Mouse (Mus musculus): ENCODE data around the gene Fam171a2. TPM values are rescaled to one million over a fixed set of nuclear protein-coding genes. Genes with fewer than 3 reads are reported as not detected.

Gene Fam171a2
- polyA plus RNA-seq, 1 experiment from 2014 or later, result 3.0 TPM

GRCm38 (mm10) chr11:102403657-102404056, 43.8 kb downstream of the Fam171a2 start:
- H3K27me3 ChIP-seq (ENCODE audit: low read depth, poor library complexity, severe bottlenecking), result peaks cover 40% of the 10 kb centered on the region
- WGBS, result 95% methylated on average over 11 of the region's 11 CpGs
- no peaks in the 10 kb centered on the region for H3K9me3 ChIP-seq (replicated peaks)
- no peak overlapping the region for H3K27ac ChIP-seq (replicated peaks)
- DNase-seq (ENCODE audit: low spot score), result no peak
- H3K4me1 ChIP-seq, result peaks cover 69% of the 10 kb centered on the region
- H3K36me3 ChIP-seq, result peaks cover 58% of the 10 kb centered on the region
- no peak overlapping the region; the same call in 1 of the 2 replicates for H3K4me3 ChIP-seq

DNA sequence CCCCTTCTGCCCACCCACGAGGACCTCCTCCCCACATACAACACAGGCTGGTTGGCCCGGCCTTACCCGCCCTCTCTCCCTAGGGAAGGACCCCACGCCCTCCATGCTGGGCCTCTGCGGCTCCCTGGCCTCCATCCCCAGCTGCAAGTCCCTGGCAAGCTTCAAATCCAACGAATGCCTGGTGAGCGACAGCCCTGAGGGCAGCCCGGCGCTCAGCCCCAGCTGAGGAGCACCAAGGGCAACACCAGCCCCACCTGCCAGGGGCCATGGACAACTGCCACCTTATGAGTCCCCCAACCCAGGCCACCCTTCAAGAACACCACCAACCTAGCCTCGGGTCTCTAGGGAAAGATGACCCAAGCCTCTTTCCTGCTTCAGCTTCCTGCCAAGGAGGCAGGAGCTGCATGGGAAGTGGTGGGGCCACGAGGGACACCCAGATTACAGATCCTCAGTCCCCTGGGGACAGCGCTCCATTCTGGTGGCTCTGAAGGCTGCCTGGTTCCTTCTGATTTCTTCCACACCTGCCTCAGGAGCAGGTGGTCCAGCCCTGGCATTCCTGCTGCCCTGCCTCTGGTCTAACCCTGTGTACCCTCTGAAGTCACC, 45.5 kb downstream of the Fam171a2 start:
- Histone ChIP-seq H3K27ac (replicated peaks) (no peak overlapping the region), H3K4me1 (peaks cover 69% of the 10 kb centered on the region), H3K27me3 (ENCODE audit: low read depth, poor library complexity, severe bottlenecking) (peaks cover 57% of the 10 kb centered on the region)

DNA sequence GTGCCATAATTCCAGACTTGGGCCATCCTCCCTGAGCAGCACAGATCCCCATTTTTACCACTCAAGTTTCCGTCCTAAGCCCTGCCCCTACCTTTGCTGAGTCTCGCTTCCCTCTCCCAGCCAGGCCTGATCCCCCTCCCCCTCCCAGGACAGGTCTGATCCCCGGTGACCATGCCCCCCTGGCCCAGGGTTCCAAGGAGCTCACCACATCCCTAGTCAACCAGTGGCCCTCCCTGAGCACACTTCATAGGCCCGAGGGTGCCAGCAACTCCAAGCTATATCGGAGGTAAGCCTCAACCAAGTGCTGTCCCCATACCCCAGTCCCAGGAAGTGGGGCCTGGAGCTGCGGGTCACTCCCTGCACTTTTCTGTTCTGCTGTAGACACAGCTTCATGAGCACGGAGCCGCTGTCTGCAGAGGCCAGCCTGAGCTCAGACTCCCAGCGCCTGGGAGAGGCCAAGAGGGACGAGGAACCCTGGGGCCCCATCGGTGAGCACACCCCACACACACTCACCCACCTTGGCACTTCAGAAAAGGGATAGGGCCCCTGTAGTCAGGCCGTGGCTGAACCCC, 46.9 kb downstream of the Fam171a2 start:
- peaks cover 62% of the 10 kb centered on the region for H3K27me3 ChIP-seq (ENCODE audit: low read depth, poor library complexity, severe bottlenecking)
- WGBS, result 24% methylated on average over 12 of the region's 12 CpGs
- DNase-seq (ENCODE audit: low spot score), result no peak
- H3K4me3 ChIP-seq, result peak overlapping the region; percentile 9; the same call in 1 of the 2 replicates
- no peak overlapping the region for H3K27ac ChIP-seq (replicated peaks)
- no peaks in the 10 kb centered on the region for H3K9me3 ChIP-seq (replicated peaks)
- peaks cover 65% of the 10 kb centered on the region for H3K36me3 ChIP-seq
- H3K4me1 ChIP-seq, result peaks cover 69% of the 10 kb centered on the region

More for the DNA sequence above, 45.5 kb downstream of the Fam171a2 start:
- H3K4me3 ChIP-seq, result no peak overlapping the region
- DNase-seq (ENCODE audit: low spot score), result no peak
- peaks cover 66% of the 10 kb centered on the region for H3K36me3 ChIP-seq
- 62% methylated on average over 12 of the region's 12 CpGs for WGBS
- H3K9me3 ChIP-seq (replicated peaks), result no peaks in the 10 kb centered on the region

- H3K9me3 ChIP-seq (replicated peaks), result no peaks in the 10 kb centered on the region
- H3K4me3 ChIP-seq, result peak overlapping the region; percentile 43
- H3K36me3 ChIP-seq, result peaks cover 57% of the 10 kb centered on the region
- H3K4me1 ChIP-seq, result peaks cover 69% of the 10 kb centered on the region
- H3K27ac ChIP-seq (replicated peaks), result peak overlapping the region; percentile 28; the same call in 1 of the 2 replicates
- DNase-seq (ENCODE audit: low spot score), result peak; percentile 48
- WGBS, result 2% methylated on average over 34 of the region's 34 CpGs
- H3K27me3 ChIP-seq (ENCODE audit: low read depth, poor library complexity, severe bottlenecking), result peaks cover 71% of the 10 kb centered on the region
Measured at GRCm38 (mm10) chr11:102399610-102400072, 47.8 kb downstream of the Fam171a2 start.

GRCm38 (mm10) chr11:102399107-102399506, 48.4 kb downstream of the Fam171a2 start:
- H3K27me3 ChIP-seq (ENCODE audit: low read depth, poor library complexity, severe bottlenecking), result peaks cover 76% of the 10 kb centered on the region
- H3K36me3 ChIP-seq, result peaks cover 52% of the 10 kb centered on the region
- peak overlapping the region; percentile 43 for H3K4me3 ChIP-seq
- 17% methylated on average over 15 of the region's 15 CpGs for WGBS
- peaks cover 69% of the 10 kb centered on the region for H3K4me1 ChIP-seq
- H3K9me3 ChIP-seq (replicated peaks), result no peaks in the 10 kb centered on the region
- no peak overlapping the region for H3K27ac ChIP-seq (replicated peaks)
- no peak for DNase-seq (ENCODE audit: low spot score)

GRCm38 (mm10) chr11:102398007-102398825, 49.3 kb downstream of the Fam171a2 start:
- Histone ChIP-seq H3K36me3 (peaks cover 43% of the 10 kb centered on the region), H3K27me3 (ENCODE audit: low read depth, poor library complexity, severe bottlenecking) (peaks cover 79% of the 10 kb centered on the region), H3K27ac (replicated peaks) (no peak overlapping the region), H3K4me1 (peaks cover 78% of the 10 kb centered on the region), H3K9me3 (replicated peaks) (no peaks in the 10 kb centered on the region), H3K4me3 (no peak overlapping the region)
- 86% methylated on average over 20 of the region's 20 CpGs for WGBS
- no peak for DNase-seq (ENCODE audit: low spot score)

DNA sequence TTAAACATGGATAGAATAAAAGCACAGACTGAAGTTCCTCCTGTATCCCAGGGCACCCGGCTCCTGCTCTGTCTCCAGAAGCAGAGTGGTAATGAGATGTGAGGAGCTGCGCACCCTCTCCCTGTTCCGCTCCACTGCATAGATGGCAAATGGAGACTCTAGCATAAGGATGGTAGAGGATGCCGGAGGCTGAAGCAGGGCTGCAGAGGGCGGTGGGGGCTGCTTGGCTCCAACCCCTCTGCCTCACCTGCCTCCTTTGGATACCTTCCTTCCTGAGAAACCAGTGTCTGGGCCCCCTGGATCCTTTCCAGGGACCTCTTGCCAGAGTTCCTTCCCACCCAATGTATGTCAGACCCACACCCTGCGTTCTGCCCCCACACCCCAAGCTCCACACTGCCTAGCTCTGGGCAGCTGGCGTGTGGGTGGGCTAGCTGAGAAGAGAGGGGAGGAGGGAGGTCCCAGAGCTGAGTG, 50.8 kb downstream of the Fam171a2 start:
- Histone ChIP-seq H3K27me3 (ENCODE audit: low read depth, poor library complexity, severe bottlenecking) (peaks cover 69% of the 10 kb centered on the region), H3K9me3 (replicated peaks) (no peaks in the 10 kb centered on the region), H3K36me3 (peaks cover 28% of the 10 kb centered on the region), H3K4me1 (peaks cover 79% of the 10 kb centered on the region), H3K27ac (replicated peaks) (no peak overlapping the region), H3K4me3 (peak overlapping the region; percentile 20; the same call in 1 of the 2 replicates)
- WGBS, result 81% methylated on average over 7 of the region's 7 CpGs
- DNase-seq (ENCODE audit: low spot score), result no peak

DNA sequence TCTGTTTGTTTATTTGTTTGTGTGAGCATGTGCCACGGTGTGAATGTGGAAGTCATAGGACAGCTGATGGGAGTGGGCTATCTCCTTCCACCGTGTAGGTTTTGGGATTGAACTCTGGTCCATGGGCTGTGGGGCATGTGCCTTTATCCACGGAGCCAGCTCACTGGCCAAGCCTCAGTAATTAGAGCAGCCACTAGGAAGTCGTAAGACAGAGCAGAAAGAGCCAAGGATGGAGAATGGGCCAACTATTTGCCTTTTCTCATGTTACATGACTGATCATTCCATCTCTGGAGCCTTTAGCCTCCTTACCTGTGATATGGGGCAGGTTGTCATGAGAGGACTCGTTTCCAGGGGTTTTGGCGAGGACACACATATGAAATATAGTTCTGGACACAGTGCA, 51.2 kb downstream of the Fam171a2 start:
- Histone ChIP-seq H3K27ac (replicated peaks) (no peak overlapping the region), H3K4me3 (peak overlapping the region; percentile 20; the same call in 1 of the 2 replicates), H3K27me3 (ENCODE audit: low read depth, poor library complexity, severe bottlenecking) (peaks cover 65% of the 10 kb centered on the region), H3K9me3 (replicated peaks) (no peaks in the 10 kb centered on the region), H3K36me3 (peaks cover 24% of the 10 kb centered on the region), H3K4me1 (peaks cover 78% of the 10 kb centered on the region)
- WGBS, result 70% methylated on average over 6 of the region's 6 CpGs
- DNase-seq (ENCODE audit: low spot score), result no peak

GRCm38 (mm10) chr11:102395250-102395649, 52.2 kb downstream of the Fam171a2 start:
- peaks cover 55% of the 10 kb centered on the region for H3K27me3 ChIP-seq (ENCODE audit: low read depth, poor library complexity, severe bottlenecking)
- 3% methylated on average over 5 of the region's 5 CpGs for WGBS

GRCm38 (mm10) chr11:102394421-102395124, 52.9 kb downstream of the Fam171a2 start:
- H3K27ac ChIP-seq (replicated peaks), result peak overlapping the region; percentile 89
- H3K27me3 ChIP-seq (ENCODE audit: low read depth, poor library complexity, severe bottlenecking), result peaks cover 48% of the 10 kb centered on the region
- 83% methylated on average over 9 of the region's 9 CpGs for WGBS
- peaks cover 64% of the 10 kb centered on the region for H3K4me1 ChIP-seq
- no peak for DNase-seq (ENCODE audit: low spot score)
- peaks cover 12% of the 10 kb centered on the region; the same call in 1 of the 2 replicates for H3K36me3 ChIP-seq
- H3K4me3 ChIP-seq, result peak overlapping the region; percentile 74
- no peaks in the 10 kb centered on the region for H3K9me3 ChIP-seq (replicated peaks)

More at GRCm38 (mm10) chr11:102395250-102395649, 52.2 kb downstream of the Fam171a2 start:
- Histone ChIP-seq H3K4me1 (peaks cover 71% of the 10 kb centered on the region), H3K27ac (replicated peaks) (peak overlapping the region; percentile 53; the same call in 1 of the 2 replicates), H3K9me3 (replicated peaks) (no peaks in the 10 kb centered on the region), H3K36me3 (peaks cover 18% of the 10 kb centered on the region), H3K4me3 (peak overlapping the region; percentile 74)
- peak; percentile 37 for DNase-seq (ENCODE audit: low spot score)

DNA sequence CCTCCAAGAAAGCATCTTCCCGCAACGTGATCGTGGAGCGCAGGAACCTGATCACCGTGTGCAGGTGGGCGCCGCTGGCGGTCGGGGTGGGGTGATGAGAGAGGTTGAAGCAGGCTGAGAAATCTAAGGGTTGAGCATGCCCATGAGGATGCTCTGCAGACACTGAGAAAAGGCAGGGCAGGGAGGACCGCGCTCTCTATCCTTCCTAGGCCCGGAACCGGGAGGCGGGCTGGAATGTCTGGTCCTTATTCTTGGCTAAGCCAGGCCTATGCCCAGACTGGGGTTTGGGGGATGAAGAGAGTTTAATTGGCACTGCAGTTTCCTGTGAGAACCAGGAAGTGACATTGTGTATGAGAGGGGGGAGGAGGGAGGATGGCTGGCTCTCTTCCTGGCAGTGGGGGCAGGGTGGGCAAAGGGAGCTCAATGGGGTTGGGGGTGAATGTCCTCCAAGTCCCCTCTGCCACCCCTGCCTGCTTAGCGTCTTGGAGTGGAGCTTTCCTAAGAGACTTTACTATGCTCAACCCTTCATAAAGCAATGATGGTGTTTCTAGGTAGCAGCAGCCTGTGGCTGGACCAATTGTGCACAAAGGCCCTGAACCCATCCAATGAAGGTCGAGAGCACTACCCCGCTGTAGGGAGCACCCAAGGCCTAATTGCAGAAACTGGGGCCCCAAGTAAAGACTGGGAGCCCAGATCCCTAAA, 53.6 kb downstream of the Fam171a2 start:
- Histone ChIP-seq H3K27ac (replicated peaks) (peak overlapping the region; percentile 89), H3K27me3 (ENCODE audit: low read depth, poor library complexity, severe bottlenecking) (peaks cover 41% of the 10 kb centered on the region), H3K4me1 (peaks cover 57% of the 10 kb centered on the region), H3K4me3 (peak overlapping the region; percentile 74), H3K36me3 (peaks cover 9% of the 10 kb centered on the region; the same call in 1 of the 2 replicates), H3K9me3 (replicated peaks) (no peaks in the 10 kb centered on the region)
- WGBS, result 9% methylated on average over 17 of the region's 17 CpGs
- no peak for DNase-seq (ENCODE audit: low spot score)
